8 mouse cellular contexts compared by ENCODE assay signal in the genomic region with DNA sequence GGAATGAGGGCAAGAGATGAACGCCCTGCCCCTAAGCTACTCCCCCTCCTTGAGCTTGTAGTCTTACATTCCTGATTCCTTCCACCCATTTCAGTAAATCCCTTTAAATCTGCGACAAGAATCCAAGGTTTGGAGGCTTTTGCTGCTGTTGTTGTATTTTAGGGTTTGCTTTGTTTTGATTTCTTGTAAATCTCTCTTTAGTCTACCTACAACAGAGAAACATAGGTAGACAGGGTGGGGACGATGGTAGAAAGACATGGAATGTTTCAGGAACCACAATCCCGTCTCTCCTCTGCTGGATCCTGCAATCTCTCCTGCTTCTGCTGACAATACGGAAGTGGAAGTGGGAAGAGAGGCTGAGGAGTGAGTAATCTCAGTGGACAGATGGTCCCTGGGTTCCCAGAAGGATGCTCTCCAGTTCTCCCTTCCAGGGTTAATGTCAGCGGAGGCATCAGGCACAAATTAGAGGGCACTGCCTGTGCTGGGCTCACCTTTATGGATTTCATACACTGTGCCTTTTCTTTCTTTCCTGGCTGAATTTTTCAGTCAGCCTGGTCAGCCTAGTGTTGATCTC. TPM values are rescaled to one million over a fixed set of nuclear protein-coding genes. Genes with fewer than 3 reads are reported as not detected.
DNase-seq lines count a peak whose midpoint lies in the region; ATAC-seq and TF ChIP-seq lines count a peak whose summit lies in the region.

No protein-coding gene starts in this region.

- ATAC-seq in heart, embryonic 11.5 days (replicated peaks; ENCODE audit: insufficient number of reproducible peaks, low FRiP score, low TSS enrichment): no peak

- H3K36me3 ChIP-seq in heart, embryonic 11.5 days (ENCODE audit: control insufficient read depth, insufficient read depth, low read length): no peaks in the 10 kb centered on the region
- no peaks in the 10 kb centered on the region for H3K36me3 ChIP-seq in myocyte (ENCODE audit: control insufficient read depth, insufficient read depth)

- no peaks in the 10 kb centered on the region for H3K27me3 ChIP-seq in heart, embryonic 11.5 days (ENCODE audit: control insufficient read depth, insufficient read depth, low read length)
- no peaks in the 10 kb centered on the region for H3K27me3 ChIP-seq in myocyte (ENCODE audit: control insufficient read depth, insufficient read depth, insufficient read length)

- DNase-seq in lung, adult 2 months: no peak
- DNase-seq in lung, postnatal 25 days (ENCODE audit: low spot score): no peak
- peak; percentile 65 to 69 for DNase-seq in cerebellum, postnatal 14 days
- peak; percentile 18 to 21 for DNase-seq in left cerebral cortex, adult 8-10 months (ENCODE audit: low spot score in 2 of 2)
- no peak for DNase-seq in urinary bladder, adult 2 months (ENCODE audit: low spot score)
- DNase-seq in adrenal gland, postnatal 4 days (ENCODE audit: low spot score in 2 of 2): no peak

- H3ac ChIP-seq in myocyte (ENCODE audit: control insufficient read depth, insufficient read length): no peak overlapping the region

- peak overlapping the region; percentile 73 for H3K9ac ChIP-seq in heart, embryonic 11.5 days (ENCODE audit: low read depth, low read length)

- peak overlapping the region; percentile 75 for H3K4me3 ChIP-seq in lung, adult 2 months (replicated peaks; ENCODE audit: extremely low read depth, low read depth, low read length)
- peak overlapping the region; percentile 59 for H3K4me3 ChIP-seq in heart, embryonic 11.5 days (ENCODE audit: low read depth, low read length)
- no peak overlapping the region for H3K4me3 ChIP-seq in myocyte

- no peak overlapping the region for H3K27ac ChIP-seq in heart, embryonic 11.5 days (ENCODE audit: low read depth, low read length)

- H3K4me2 ChIP-seq in heart, embryonic 11.5 days: peak overlapping the region; percentile 88
- peak overlapping the region; percentile 18 for H3K4me2 ChIP-seq in myocyte (ENCODE audit: low read depth)

- H3K4me1 ChIP-seq in lung, adult 2 months (ENCODE audit: control insufficient read depth, insufficient read depth, low read length): peaks cover 2% of the 10 kb centered on the region; the same call in 1 of the 2 replicates
- peaks cover 4% of the 10 kb centered on the region; the same call in 1 of the 2 replicates for H3K4me1 ChIP-seq in heart, embryonic 11.5 days (ENCODE audit: control insufficient read depth, insufficient read depth, low read length)

- no peaks in the 10 kb centered on the region for H3K79me2 ChIP-seq in myocyte (ENCODE audit: control insufficient read depth, insufficient read depth)

- TF ChIP-seq CTCF in lung, adult 2 months (IDR thresholded peaks at IDR 0.05; ENCODE audit: insufficient read depth, low read length): no peak

- TF ChIP-seq POLR2A in lung, adult 2 months (IDR thresholded peaks at IDR 0.05; ENCODE audit: borderline replicate concordance, extremely low read depth, low read depth, low read length): no peak
- TF ChIP-seq POLR2A in myocyte (IDR thresholded peaks at IDR 0.05; ENCODE audit: insufficient read length, low read depth): no peak

- 15% methylated on average over 6 of the region's 6 CpGs for WGBS in lung, adult 2 months
- WGBS in heart, embryonic 11.5 days (ENCODE audit: insufficient replicate concordance): 19% methylated on average over 6 of the region's 6 CpGs

- H3K9me3 ChIP-seq in heart, embryonic 11.5 days (replicated peaks; ENCODE audit: control insufficient read depth, low read length): no peaks in the 10 kb centered on the region

TF ChIP-seq in myocyte, 11 proteins besides CTCF, POLR2A, EP300 and RAD21:
- TF ChIP-seq REST (IDR thresholded peaks at IDR 0.05; ENCODE audit: insufficient read depth, insufficient read length): no peak
TF ChIP-seq in myocyte: peak in this region for 0.

RNA-seq across cellular contexts. Expression of a gene that starts 0.4 kb away (rescaled TPM):
- polyA plus RNA-seq in lung, adult 2 months (2012; rRNA removed): 3.4 and 7.0 TPM in 2 replicates
- 8.3 and 10.5 TPM in 2 replicates for polyA plus RNA-seq in heart, embryonic 11.5 days (2014; fragmentation: Nextera tagmentation; extraction: Ambion mirVana)
- total RNA-seq in left cerebral cortex, adult 8-10 months (2022): 10 to 100 TPM in 3 of 4 experiments, 1 to 10 TPM in 1; 8.1 to 26.6 (median 17.0) TPM
- 0.96 TPM for polyA plus RNA-seq in myocyte (2012; fragmentation: generic; extraction: Trizol)
- 4.7 TPM in 2 replicates for polyA plus RNA-seq in urinary bladder, adult 2 months (2012; rRNA removed)
- 1 to 10 TPM; 4.1 to 7.3 TPM for total RNA-seq in adrenal gland, postnatal 4 days (2021)

RNA-seq across cellular contexts. Expression of a gene that starts 1.2 kb away (rescaled TPM):
- polyA plus RNA-seq in lung, adult 2 months (2012; rRNA removed): 15.6 and 16.7 TPM in 2 replicates
- 10.7 and 11.2 TPM in 2 replicates for polyA plus RNA-seq in heart, embryonic 11.5 days (2014; fragmentation: Nextera tagmentation; extraction: Ambion mirVana)
- 10 to 100 TPM; 78.9 to 89.0 (median 83.4) TPM for total RNA-seq in left cerebral cortex, adult 8-10 months (2022)
- polyA plus RNA-seq in myocyte (2012; fragmentation: generic; extraction: Trizol): 0.49 TPM
- polyA plus RNA-seq in urinary bladder, adult 2 months (2012; rRNA removed): 25.2 and 27.9 TPM in 2 replicates
- 10 to 100 TPM; 31.7 to 33.0 TPM for total RNA-seq in adrenal gland, postnatal 4 days (2021)

Comparison
In these comparisons a context has a peak if more than half of its experiments do, and no peak if none do; other contexts are left out.
1. DNase-seq: peak in cerebellum, postnatal 14 days (2 of 2) and left cerebral cortex, adult 8-10 months (2 of 2); none in lung, adult 2 months (single experiment), lung, postnatal 25 days (single experiment), urinary bladder, adult 2 months (single experiment) and adrenal gland, postnatal 4 days (0 of 2).